Mouse (Mus musculus) hindbrain, embryonic 15.5 days (tissue): ENCODE results near the gene Rptor. TPM values are rescaled to one million over a fixed set of nuclear protein-coding genes. Genes with fewer than 3 reads are reported as not detected.

Experiments
- ATAC-seq: fragments of 200-750 bp; cut with Nextera tagmentation; 2 replicates; pipeline ENCODE4 v1.8.0; 2017; ENCODE audit warnings: low read depth, moderate number of reproducible peaks, moderate TSS enrichment; ENCODE audit not compliant: low FRiP score
- H3K27ac ChIP-seq: fragments of 300-500 bp; sonication (generic); replicated peaks from 2 replicates; pipeline ENCODE4 v1.5.1; 2015; ENCODE audit warnings: mild to moderate bottlenecking, inconsistent platforms
- H3K27me3 ChIP-seq: fragments of 300-500 bp; sonication (generic); 2 replicates; pipeline ENCODE4 v1.6.1; 2015; ENCODE audit warnings: control low read depth, inconsistent platforms
- H3K36me3 ChIP-seq: fragments of 300-500 bp; sonication (generic); 2 replicates; pipeline ENCODE4 v1.6.1; 2015; ENCODE audit warnings: control low read depth, inconsistent platforms
- H3K4me1 ChIP-seq: fragments of 300-500 bp; sonication (generic); replicated peaks from 2 replicates; pipeline ENCODE4 v1.6.1; 2015; ENCODE audit warnings: control low read depth, inconsistent platforms
- H3K4me2 ChIP-seq: fragments of 300-500 bp; sonication (generic); 2 replicates; pipeline ENCODE4 v1.6.1; 2015; ENCODE audit warnings: moderate library complexity, mild to moderate bottlenecking, inconsistent platforms
- H3K4me3 ChIP-seq: fragments of 300-500 bp; sonication (generic); 2 replicates; pipeline ENCODE4 v1.5.1; 2015; ENCODE audit warnings: mild to moderate bottlenecking, inconsistent platforms
- H3K9ac ChIP-seq: fragments of 300-500 bp; sonication (generic); 2 replicates; pipeline ENCODE4 v1.6.1; 2015; ENCODE audit warnings: inconsistent platforms
- H3K9me3 ChIP-seq: fragments of 300-500 bp; sonication (generic); 2 replicates; pipeline ENCODE4 v1.6.1; 2016; ENCODE audit warnings: control low read depth, inconsistent platforms
- WGBS: fragments of 180-500 bp; shearing (Covaris S2); methylation state at CpG from one replicate; pipeline ENCODE4 v1.1.7; 2015; 5-methylcytosine and 5-hydroxymethylcytosine counted together
- polyA plus RNA-seq: library from polyadenylated mRNA; unstranded; fragments of >200 nt; fragmentation: Nextera tagmentation; extraction: Ambion mirVana; gene quantifications from 2 replicates; pipeline ENCODE4 v1.2.1, GENCODE M21; 2015

Gene Rptor
- polyA plus RNA-seq, 1 experiment from 2014 or later = 13.3 TPM

GRCm38 (mm10) chr11:119811598-119811997, 208.9 kb downstream of the Rptor start:
- H3K4me2 ChIP-seq = no peak overlapping the region
- no peak overlapping the region for H3K27ac ChIP-seq
- peaks cover 22% of the 10 kb centered on the region for H3K4me1 ChIP-seq
- no peaks in the 10 kb centered on the region for H3K27me3 ChIP-seq
- no peak for ATAC-seq
- H3K4me3 ChIP-seq = no peak overlapping the region
- peaks cover 7% of the 10 kb centered on the region; the same call in 1 of the 2 replicates for H3K36me3 ChIP-seq
- no peak overlapping the region for H3K9ac ChIP-seq
- WGBS = 94% methylated on average over 1 of the region's 1 CpGs
- no peaks in the 10 kb centered on the region for H3K9me3 ChIP-seq

DNA sequence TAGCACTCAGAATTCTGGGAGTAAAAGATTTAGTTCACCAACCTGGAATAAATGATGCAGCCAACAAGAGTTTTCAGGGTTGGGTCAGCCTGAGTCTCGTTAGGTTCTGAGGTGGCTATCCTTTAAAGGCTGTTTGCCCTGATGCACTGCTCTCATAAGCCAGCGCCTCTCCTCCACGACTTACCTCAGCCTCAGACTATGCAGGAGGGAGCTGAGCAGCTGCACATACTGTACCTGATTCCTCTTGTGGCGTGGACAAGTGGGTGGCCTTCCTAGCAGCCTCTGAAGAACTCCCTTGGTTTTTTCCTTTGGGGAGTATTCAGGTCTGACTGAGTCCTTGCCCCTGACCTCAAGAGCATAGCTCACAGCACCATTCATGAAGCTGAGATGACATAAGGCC, 209.4 kb downstream of the Rptor start:
- H3K27ac ChIP-seq = no peak overlapping the region
- peaks cover 7% of the 10 kb centered on the region; the same call in 1 of the 2 replicates for H3K36me3 ChIP-seq
- H3K9ac ChIP-seq = no peak overlapping the region
- no peaks in the 10 kb centered on the region for H3K9me3 ChIP-seq
- H3K4me3 ChIP-seq = no peak overlapping the region
- H3K4me1 ChIP-seq = peaks cover 23% of the 10 kb centered on the region
- no peak overlapping the region for H3K4me2 ChIP-seq
- no peaks in the 10 kb centered on the region for H3K27me3 ChIP-seq
- ATAC-seq = no peak
- 93% methylated on average over 4 of the region's 4 CpGs for WGBS

- Histone ChIP-seq H3K9me3 (no peaks in the 10 kb centered on the region), H3K4me3 (no peak overlapping the region), H3K4me1 (peaks cover 13% of the 10 kb centered on the region), H3K9ac (no peak overlapping the region), H3K4me2 (no peak overlapping the region), H3K36me3 (peaks cover 7% of the 10 kb centered on the region; the same call in 1 of the 2 replicates), H3K27ac (no peak overlapping the region), H3K27me3 (no peaks in the 10 kb centered on the region)
- no peak for ATAC-seq
- WGBS = 95% methylated on average over 7 of the region's 7 CpGs
Measured at GRCm38 (mm10) chr11:119814035-119814558, 211.4 kb downstream of the Rptor start.

DNA sequence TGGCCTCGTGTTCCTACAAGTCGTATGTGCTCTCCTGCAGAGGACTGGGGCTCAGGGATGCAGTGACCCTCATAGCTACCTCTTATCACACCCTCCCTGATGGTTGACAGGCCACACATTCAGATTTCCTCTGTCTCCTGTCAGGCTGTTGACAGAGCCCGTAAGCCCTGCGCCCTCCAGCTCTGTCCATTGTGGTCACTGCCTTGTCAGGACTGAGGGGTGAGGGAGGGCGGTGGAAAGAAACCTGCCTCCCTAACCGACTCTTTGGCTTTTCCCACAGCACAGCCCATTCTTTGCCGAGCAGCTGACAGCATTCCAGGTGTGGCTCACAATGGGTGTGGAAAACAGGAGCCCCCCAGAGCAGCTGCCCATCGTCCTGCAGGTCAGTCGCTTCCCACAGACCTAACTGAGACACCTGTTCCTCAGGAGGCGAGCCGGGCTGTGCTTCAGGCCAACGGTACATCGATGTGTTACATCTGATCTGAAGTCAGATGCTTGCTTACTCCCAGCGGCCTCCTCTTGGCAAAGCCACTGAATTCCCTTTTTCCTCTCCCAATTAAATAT, 214.2 kb downstream of the Rptor start:
- 76% methylated on average over 14 of the region's 14 CpGs for WGBS

DNA sequence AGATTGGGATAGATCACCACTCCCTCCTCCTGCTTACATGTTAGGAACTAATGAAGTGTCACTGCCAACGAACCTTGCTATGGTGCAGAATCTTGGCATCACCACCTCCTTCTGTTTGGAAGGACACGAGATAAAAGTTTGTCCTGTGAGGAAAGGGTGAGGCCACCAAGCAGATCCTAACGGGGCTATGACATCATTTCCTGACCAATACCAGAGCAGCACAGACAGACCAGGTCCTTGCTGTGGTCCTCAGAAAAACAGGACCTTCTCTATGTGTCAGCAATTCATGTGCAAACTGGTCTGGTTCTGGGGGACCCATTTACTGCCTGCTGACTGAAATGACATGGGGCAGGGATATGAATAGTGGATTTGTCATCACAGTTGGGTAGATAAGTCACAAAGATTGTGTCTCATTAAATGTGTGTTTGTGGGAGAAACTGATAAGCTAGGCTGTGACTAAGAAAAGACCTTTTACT, 214.7 kb downstream of the Rptor start:
- H3K9ac ChIP-seq = no peak overlapping the region
- H3K9me3 ChIP-seq = no peaks in the 10 kb centered on the region
- WGBS = 66% methylated on average over 3 of the region's 3 CpGs
- no peak overlapping the region for H3K4me2 ChIP-seq
- no peak overlapping the region for H3K4me3 ChIP-seq
- ATAC-seq = no peak
- H3K4me1 ChIP-seq = peaks cover 8% of the 10 kb centered on the region; the same call in 1 of the 2 replicates
- peaks cover 2% of the 10 kb centered on the region; the same call in 1 of the 2 replicates for H3K36me3 ChIP-seq
- no peak overlapping the region for H3K27ac ChIP-seq
- no peaks in the 10 kb centered on the region for H3K27me3 ChIP-seq

More for the DNA sequence above, 214.2 kb downstream of the Rptor start:
- Histone ChIP-seq H3K9me3 (no peaks in the 10 kb centered on the region), H3K36me3 (peaks cover 7% of the 10 kb centered on the region; the same call in 1 of the 2 replicates), H3K4me1 (peaks cover 8% of the 10 kb centered on the region; the same call in 1 of the 2 replicates), H3K27me3 (no peaks in the 10 kb centered on the region), H3K9ac (no peak overlapping the region), H3K27ac (no peak overlapping the region), H3K4me2 (no peak overlapping the region), H3K4me3 (no peak overlapping the region)
- no peak for ATAC-seq

- Histone ChIP-seq H3K4me2 (no peak overlapping the region), H3K9me3 (no peaks in the 10 kb centered on the region), H3K4me3 (no peak overlapping the region), H3K4me1 (peaks cover 8% of the 10 kb centered on the region; the same call in 1 of the 2 replicates), H3K27me3 (no peaks in the 10 kb centered on the region), H3K36me3 (no peaks in the 10 kb centered on the region), H3K27ac (no peak overlapping the region), H3K9ac (no peak overlapping the region)
- WGBS = 43% methylated on average over 3 of the region's 3 CpGs
- ATAC-seq = no peak
Measured at GRCm38 (mm10) chr11:119817898-119818297, 215.2 kb downstream of the Rptor start.

DNA sequence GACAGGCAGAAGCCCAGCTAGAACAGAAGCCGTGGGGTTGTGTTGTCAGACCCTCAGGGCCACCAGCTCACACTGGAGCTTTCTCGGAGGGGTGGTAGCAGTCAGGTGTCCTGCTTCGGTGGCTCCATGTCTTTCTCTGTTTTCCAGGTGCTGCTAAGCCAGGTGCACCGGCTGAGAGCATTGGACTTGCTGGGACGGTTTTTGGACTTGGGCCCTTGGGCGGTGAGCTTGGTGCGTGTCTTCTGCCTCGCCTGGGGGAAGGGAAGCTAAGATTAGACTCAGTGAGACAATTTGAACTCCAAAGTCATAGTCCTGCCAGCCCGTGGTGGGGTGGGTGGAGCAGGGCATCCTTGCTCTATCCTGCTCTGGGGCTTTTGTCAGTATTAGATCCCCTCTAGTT, 218.8 kb downstream of the Rptor start:
- H3K27me3 ChIP-seq = no peaks in the 10 kb centered on the region
- H3K4me2 ChIP-seq = no peak overlapping the region
- peaks cover 8% of the 10 kb centered on the region; the same call in 1 of the 2 replicates for H3K4me1 ChIP-seq
- no peak for ATAC-seq
- 85% methylated on average over 9 of the region's 9 CpGs for WGBS
- H3K27ac ChIP-seq = no peak overlapping the region
- no peak overlapping the region for H3K9ac ChIP-seq
- no peaks in the 10 kb centered on the region for H3K9me3 ChIP-seq
- H3K4me3 ChIP-seq = no peak overlapping the region
- H3K36me3 ChIP-seq = 0 out of 2 replicates have a peak, but pooled peaks cover under 1% of the 10 kb centered on the region

DNA sequence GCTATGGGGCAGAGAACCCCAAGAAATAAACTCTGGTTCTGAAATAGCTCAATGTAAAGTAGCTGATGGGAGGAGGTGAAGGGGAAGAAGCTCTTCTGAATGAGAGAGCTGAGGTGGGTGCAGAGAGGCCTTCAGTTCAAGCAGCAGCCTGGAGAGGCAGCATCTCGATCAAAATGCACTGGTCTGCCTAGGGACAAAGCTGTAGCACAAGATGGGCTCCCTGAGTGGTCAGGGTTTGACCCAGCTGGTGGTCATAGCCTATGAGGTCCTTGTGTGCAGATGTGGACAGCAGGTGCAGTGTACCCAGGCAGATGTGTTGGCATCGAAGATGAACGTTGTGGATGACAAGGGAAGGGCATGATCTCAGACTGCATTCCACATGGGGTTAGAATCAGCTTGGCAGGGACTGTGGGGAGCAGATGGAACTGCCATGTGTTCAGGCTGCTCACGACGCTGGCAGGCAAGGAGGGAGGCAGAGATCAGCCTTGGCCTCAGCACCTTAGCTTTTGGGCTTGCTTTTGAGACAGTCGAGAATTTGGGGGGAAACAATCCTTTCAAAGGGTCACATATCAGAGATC, 221.5 kb downstream of the Rptor start:
- WGBS = 74% methylated on average over 6 of the region's 6 CpGs
- Histone ChIP-seq H3K4me1 (no peaks in the 10 kb centered on the region), H3K27ac (no peak overlapping the region), H3K9ac (no peak overlapping the region), H3K36me3 (peaks cover 15% of the 10 kb centered on the region; the same call in 1 of the 2 replicates), H3K9me3 (no peaks in the 10 kb centered on the region), H3K4me2 (no peak overlapping the region), H3K27me3 (no peaks in the 10 kb centered on the region), H3K4me3 (no peak overlapping the region)
- ATAC-seq = no peak

GRCm38 (mm10) chr11:119825783-119826182, 223.1 kb downstream of the Rptor start:
- no peaks in the 10 kb centered on the region for H3K4me1 ChIP-seq
- ATAC-seq = no peak
- H3K27me3 ChIP-seq = no peaks in the 10 kb centered on the region
- 89% methylated on average over 6 of the region's 6 CpGs for WGBS
- no peak overlapping the region for H3K9ac ChIP-seq
- H3K9me3 ChIP-seq = no peaks in the 10 kb centered on the region
- H3K4me3 ChIP-seq = no peak overlapping the region
- H3K36me3 ChIP-seq = peaks cover 15% of the 10 kb centered on the region; the same call in 1 of the 2 replicates
- H3K27ac ChIP-seq = no peak overlapping the region
- no peak overlapping the region for H3K4me2 ChIP-seq

DNA sequence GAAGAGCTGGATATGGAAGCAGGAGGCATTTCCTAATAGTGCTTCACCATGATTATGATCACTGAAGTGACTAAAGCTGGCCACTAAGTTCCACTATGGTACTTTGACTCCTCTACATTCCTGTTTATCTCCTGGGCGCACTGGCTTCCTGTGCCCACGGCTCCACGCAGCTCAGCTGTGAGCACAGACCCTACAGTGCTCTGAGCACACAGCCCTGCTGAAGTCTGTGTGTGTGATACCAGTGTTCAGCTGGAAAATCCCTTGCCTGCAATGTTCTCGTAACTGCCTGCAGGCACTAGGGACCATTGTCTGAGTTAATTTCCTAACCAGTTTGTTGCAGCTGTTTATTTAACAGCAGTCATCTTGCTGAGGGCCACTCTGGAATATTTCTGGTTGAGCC, 223.5 kb downstream of the Rptor start:
- no peak overlapping the region for H3K9ac ChIP-seq
- no peak overlapping the region for H3K4me3 ChIP-seq
- 68% methylated on average over 4 of the region's 4 CpGs for WGBS
- no peak overlapping the region for H3K4me2 ChIP-seq
- no peaks in the 10 kb centered on the region for H3K9me3 ChIP-seq
- H3K4me1 ChIP-seq = no peaks in the 10 kb centered on the region
- ATAC-seq = no peak
- H3K27me3 ChIP-seq = no peaks in the 10 kb centered on the region
- peaks cover 15% of the 10 kb centered on the region; the same call in 1 of the 2 replicates for H3K36me3 ChIP-seq
- no peak overlapping the region for H3K27ac ChIP-seq

DNA sequence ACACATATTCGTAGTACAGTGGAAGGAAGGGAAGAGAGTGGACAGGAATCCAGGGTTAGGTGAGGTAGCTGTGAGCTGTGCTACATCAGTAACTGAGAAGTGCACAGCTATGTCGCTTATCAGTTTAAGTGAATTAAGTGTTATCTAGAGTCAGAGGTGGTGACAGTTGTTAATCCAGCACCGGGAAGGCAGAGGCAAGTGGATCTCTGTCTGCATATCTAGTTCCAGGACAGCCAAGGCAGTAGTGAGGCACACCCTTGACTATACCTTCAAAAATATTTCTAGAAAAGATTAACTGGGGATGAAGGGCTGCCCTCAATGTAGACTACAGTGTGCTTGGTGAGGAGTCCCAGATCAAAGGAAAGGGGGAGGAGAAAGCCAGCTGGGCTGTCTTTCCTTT, 226.4 kb downstream of the Rptor start:
- H3K36me3 ChIP-seq = peaks cover 15% of the 10 kb centered on the region; the same call in 1 of the 2 replicates
- H3K27me3 ChIP-seq = no peaks in the 10 kb centered on the region
- 0 out of 2 replicates have a peak, but pooled peaks cover 3% of the 10 kb centered on the region for H3K4me1 ChIP-seq
- ATAC-seq = no peak
- H3K9me3 ChIP-seq = no peaks in the 10 kb centered on the region
- H3K4me3 ChIP-seq = no peak overlapping the region
- H3K27ac ChIP-seq = no peak overlapping the region
- H3K4me2 ChIP-seq = no peak overlapping the region
- WGBS = 97% methylated on average over 3 of the region's 3 CpGs
- no peak overlapping the region for H3K9ac ChIP-seq

DNA sequence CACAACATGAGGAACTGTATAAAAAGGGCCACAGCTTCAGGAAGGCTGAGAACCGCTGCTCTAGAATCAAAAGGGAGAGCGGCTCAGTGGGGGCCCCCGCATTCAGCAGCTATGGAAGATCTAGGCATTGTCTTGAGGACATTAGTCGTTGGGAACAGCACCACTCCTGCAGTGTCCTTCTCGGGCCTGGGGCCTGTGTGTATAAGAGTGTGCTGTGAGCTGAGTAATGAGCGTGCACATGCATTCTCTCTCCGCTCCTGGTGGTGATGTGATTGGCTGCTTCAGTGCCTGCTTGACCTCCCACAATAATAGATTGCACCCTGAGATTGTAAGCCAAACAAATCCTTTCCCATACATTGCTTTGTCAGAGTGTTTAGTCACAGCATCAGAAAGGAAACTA, 229.0 kb downstream of the Rptor start:
- H3K36me3 ChIP-seq = peaks cover 12% of the 10 kb centered on the region; the same call in 1 of the 2 replicates
- no peak overlapping the region for H3K4me3 ChIP-seq
- WGBS = 30% methylated on average over 7 of the region's 7 CpGs
- H3K27me3 ChIP-seq = no peaks in the 10 kb centered on the region
- H3K4me1 ChIP-seq = 0 out of 2 replicates have a peak, but pooled peaks cover 4% of the 10 kb centered on the region
- no peak overlapping the region for H3K9ac ChIP-seq
- no peak for ATAC-seq
- no peak overlapping the region for H3K4me2 ChIP-seq
- H3K27ac ChIP-seq = no peak overlapping the region
- no peaks in the 10 kb centered on the region for H3K9me3 ChIP-seq
